Mouse (Mus musculus): Measurements from ENCODE around the gene Grap2.

DNA sequence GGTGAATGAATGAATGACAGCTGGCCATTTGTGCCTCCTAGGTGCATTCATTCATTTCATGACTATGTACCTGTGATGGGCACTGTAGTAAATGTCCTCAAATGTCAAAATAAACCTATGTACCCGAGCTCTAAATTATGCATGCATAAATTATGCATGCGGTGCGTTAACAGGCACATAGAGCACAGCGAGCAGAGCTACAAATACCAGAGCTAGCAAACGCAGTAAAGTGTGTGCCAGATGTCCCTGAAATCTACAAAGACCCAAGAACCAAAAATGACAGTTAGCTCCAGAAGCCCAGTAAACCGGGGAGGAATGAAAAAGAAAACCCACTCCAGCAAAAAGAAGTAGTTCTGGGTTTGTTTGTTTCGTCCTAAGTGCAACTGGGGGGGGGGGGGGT lies 29.1 kb downstream of the Grap2 start:
- TF ChIP-seq MAX (IDR thresholded peaks at IDR 0.05; ENCODE audit: low read depth), result no peak
- TF ChIP-seq POLR2AphosphoS2 (IDR thresholded peaks at IDR 0.05; ENCODE audit: insufficient read length, low read depth), result no peak
- TF ChIP-seq POLR2A (IDR thresholded peaks at IDR 0.05; ENCODE audit: insufficient read length, low read depth), result no peak
- TF ChIP-seq REST (IDR thresholded peaks at IDR 0.05; ENCODE audit: insufficient read depth, insufficient read length), result no peak
- no peak for TF ChIP-seq E2F4 (IDR thresholded peaks at IDR 0.05; ENCODE audit: insufficient read depth)

All from myocyte (in vitro differentiated cells).